Mouse (Mus musculus): ENCODE measurements around the gene Vmn1r60. TPM values are rescaled to one million over a fixed set of nuclear protein-coding genes. Genes with fewer than 3 reads are reported as not detected.

Gene Vmn1r60
- not detected for polyA plus RNA-seq (2015; fragmentation: Illumina TruSeq; extraction: RNeasy Lipid Tissue Mini Kit (QIAGEN cat#74804); ENCODE audit: insufficient read depth, low replicate concordance)

GRCm38 (mm10) chr7:5547217-5547616, at the start of gene Vmn1r60:
TSS of gene Vmn1r60 (minus strand) at chr7:5547317.

GRCm38 (mm10) chr7:5493856-5494255, 53.3 kb downstream of the Vmn1r60 start, which contains the start of gene Vmn2r28:
TSS of gene Vmn2r28 (minus strand) at chr7:5493956.

Other genes with a start within 250 kb of the Vmn1r60 start
- gene Gm5065, start 196.8 kb downstream of the Vmn1r60 start, polyA plus RNA-seq (2015; fragmentation: Illumina TruSeq; extraction: RNeasy Lipid Tissue Mini Kit (QIAGEN cat#74804); ENCODE audit: insufficient read depth, low replicate concordance): not detected
- gene Nlrp2, start 196.3 kb downstream of the Vmn1r60 start, polyA plus RNA-seq (2015; fragmentation: Illumina TruSeq; extraction: RNeasy Lipid Tissue Mini Kit (QIAGEN cat#74804); ENCODE audit: insufficient read depth, low replicate concordance): not detected
- gene Vmn1r58, start 133.9 kb downstream of the Vmn1r60 start, polyA plus RNA-seq (2015; fragmentation: Illumina TruSeq; extraction: RNeasy Lipid Tissue Mini Kit (QIAGEN cat#74804); ENCODE audit: insufficient read depth, low replicate concordance): not detected
- not detected for gene Vmn1r59, start 90.5 kb downstream of the Vmn1r60 start, polyA plus RNA-seq (2015; fragmentation: Illumina TruSeq; extraction: RNeasy Lipid Tissue Mini Kit (QIAGEN cat#74804); ENCODE audit: insufficient read depth, low replicate concordance)
- gene Vmn2r28, start 53.4 kb downstream of the Vmn1r60 start, polyA plus RNA-seq (2015; fragmentation: Illumina TruSeq; extraction: RNeasy Lipid Tissue Mini Kit (QIAGEN cat#74804); ENCODE audit: insufficient read depth, low replicate concordance): not detected
- not detected for gene Vmn1r61, start 66.0 kb upstream of the Vmn1r60 start, polyA plus RNA-seq (2015; fragmentation: Illumina TruSeq; extraction: RNeasy Lipid Tissue Mini Kit (QIAGEN cat#74804); ENCODE audit: insufficient read depth, low replicate concordance)
- gene Vmn1r62, start 126.3 kb upstream of the Vmn1r60 start, polyA plus RNA-seq (2015; fragmentation: Illumina TruSeq; extraction: RNeasy Lipid Tissue Mini Kit (QIAGEN cat#74804); ENCODE audit: insufficient read depth, low replicate concordance): not detected